Mouse (Mus musculus) liver, embryonic 14.5 days (tissue): ENCODE data around the gene Wasf2.

Experiments
- CTCF ChIP-seq: IDR thresholded peaks from 2 replicates; pipeline ENCODE4 v1.5.1; 2016; ENCODE audit warnings: antibody characterized with exemption, low read depth, control low read depth
- EP300 ChIP-seq: IDR thresholded peaks from 2 replicates; pipeline ENCODE4 v1.6.1; 2016; ENCODE audit warnings: antibody characterized with exemption, low read depth

- TF ChIP-seq CTCF (no peak), EP300 (no peak)
These were observed 37.8 kb upstream of the Wasf2 start for GRCm38 (mm10) chr4:133092453-133092901.
